Comparison of ENCODE assay signal across 8 mouse cellular contexts in the genomic region with DNA sequence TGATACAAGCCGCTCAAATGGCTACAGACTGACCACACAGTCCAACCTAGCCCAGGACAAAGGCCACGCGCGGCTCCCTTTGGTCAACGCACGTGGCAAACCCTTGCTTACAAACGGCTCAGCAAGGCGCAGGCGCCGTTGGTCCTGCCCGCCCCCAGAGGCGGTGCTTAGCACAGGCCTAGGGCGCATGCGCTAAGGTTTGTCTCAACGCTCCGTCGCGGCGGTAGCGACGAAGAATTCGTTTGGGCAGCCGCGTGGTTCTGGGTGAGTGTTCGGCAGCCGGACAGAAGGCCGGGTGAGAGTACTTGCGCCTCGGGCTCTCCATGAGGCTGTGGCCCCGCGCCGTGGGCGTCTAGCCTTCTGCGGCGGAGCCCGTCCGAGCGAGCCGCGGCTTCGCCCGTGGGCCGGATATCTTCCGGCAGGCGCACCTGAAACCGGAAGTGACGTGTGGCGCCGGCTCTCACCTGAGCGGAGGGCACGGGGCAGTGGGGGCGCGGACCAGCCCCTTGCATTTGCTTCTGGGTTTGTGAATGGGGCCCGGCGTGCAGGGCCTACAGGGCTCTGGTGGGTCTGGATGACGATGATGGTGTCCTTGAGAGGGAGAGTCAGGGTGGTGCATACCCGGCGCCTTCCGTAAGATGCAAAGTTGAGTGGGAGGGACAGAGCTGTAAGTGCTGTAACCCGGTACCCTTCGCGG. TPM values are rescaled to one million over a fixed set of nuclear protein-coding genes. Genes with fewer than 3 reads are reported as not detected.
DNase-seq lines count a peak whose midpoint lies in the region; ATAC-seq lines count a peak whose summit lies in the region.

Gene Ercc6, plus strand, starts transcription at position 186 of the 697 bp plus-strand sequence.

- no peaks in the 10 kb centered on the region for H3K9me3 ChIP-seq in forebrain, embryonic 10.5 days
- no peaks in the 10 kb centered on the region for H3K9me3 ChIP-seq in heart, embryonic 16.5 days (replicated peaks; ENCODE audit: control insufficient read depth, low read length)
- H3K9me3 ChIP-seq in liver, embryonic 15.5 days (replicated peaks), result no peaks in the 10 kb centered on the region
- no peaks in the 10 kb centered on the region for H3K9me3 ChIP-seq in neural tube, embryonic 12.5 days

- 0 out of 2 replicates have a peak, but pooled peaks cover 14% of the 10 kb centered on the region for H3K27me3 ChIP-seq in forebrain, embryonic 10.5 days (ENCODE audit: poor library complexity, severe bottlenecking)
- H3K27me3 ChIP-seq in heart, embryonic 16.5 days (ENCODE audit: control insufficient read depth, insufficient read depth, low read length), result no peaks in the 10 kb centered on the region
- no peaks in the 10 kb centered on the region for H3K27me3 ChIP-seq in liver, embryonic 15.5 days
- no peaks in the 10 kb centered on the region for H3K27me3 ChIP-seq in neural tube, embryonic 12.5 days (replicated peaks)

- H3K4me1 ChIP-seq in forebrain, embryonic 10.5 days, result peaks cover 24% of the 10 kb centered on the region
- H3K4me1 ChIP-seq in heart, embryonic 16.5 days (ENCODE audit: control insufficient read depth, insufficient read depth, low read length), result peaks cover 10% of the 10 kb centered on the region
- peaks cover 25% of the 10 kb centered on the region for H3K4me1 ChIP-seq in liver, embryonic 15.5 days (replicated peaks)
- 0 out of 2 replicates have a peak, but pooled peaks cover 4% of the 10 kb centered on the region for H3K4me1 ChIP-seq in neural tube, embryonic 12.5 days

- peak; percentile 90 for DNase-seq in c-Kit-negative CD71-positive TER-119-positive erythroid progenitor cells, embryonic 14.5 days (ENCODE audit: low read depth, low spot score)
- DNase-seq in forebrain, embryonic 10.5 days (ENCODE audit: extremely low spot score, low spot score), result peak; percentile 93
- DNase-seq in kidney, postnatal 36 days, result peak; percentile 95 to 97
- DNase-seq in telencephalon, adult 2 months (ENCODE audit: low read depth, low spot score), result peak; percentile 85

- peak within 1 kb of the TSS; percentile 92 for H3K27ac ChIP-seq in forebrain, embryonic 10.5 days
- H3K27ac ChIP-seq in heart, embryonic 16.5 days (ENCODE audit: low read length), result peak within 1 kb of the TSS; percentile 62
- peak within 1 kb of the TSS; percentile 79 for H3K27ac ChIP-seq in liver, embryonic 15.5 days (replicated peaks)
- H3K27ac ChIP-seq in neural tube, embryonic 12.5 days, result peak within 1 kb of the TSS; percentile 28; the same call in 1 of the 2 replicates

- WGBS in forebrain, embryonic 10.5 days, result under 1% methylated on average over 62 of the region's 62 CpGs
- WGBS in heart, embryonic 16.5 days, result under 1% methylated on average over 62 of the region's 62 CpGs
- WGBS in liver, embryonic 15.5 days (ENCODE audit: insufficient replicate concordance), result under 1% methylated on average over 62 of the region's 62 CpGs
- under 1% methylated on average over 62 of the region's 62 CpGs for whole genome bisulfite sequencing in neural tube, embryonic 12.5 days

- peak within 1 kb of the TSS; percentile 80 for H3K4me3 ChIP-seq in forebrain, embryonic 10.5 days
- H3K4me3 ChIP-seq in heart, embryonic 16.5 days (ENCODE audit: low read length), result peak within 1 kb of the TSS; percentile 90
- peak within 1 kb of the TSS; percentile 85 for H3K4me3 ChIP-seq in liver, embryonic 15.5 days (replicated peaks)
- peak within 1 kb of the TSS; percentile 68 for H3K4me3 ChIP-seq in neural tube, embryonic 12.5 days

- H3K36me3 ChIP-seq in forebrain, embryonic 10.5 days (replicated peaks), result peaks cover 26% of the 10 kb centered on the region
- H3K36me3 ChIP-seq in heart, embryonic 16.5 days (ENCODE audit: control insufficient read depth, insufficient read depth), result peaks cover 15% of the 10 kb centered on the region
- H3K36me3 ChIP-seq in liver, embryonic 15.5 days (replicated peaks), result peaks cover 15% of the 10 kb centered on the region
- peaks cover 17% of the 10 kb centered on the region for H3K36me3 ChIP-seq in neural tube, embryonic 12.5 days

- peak; percentile 92 for ATAC-seq in CD4-positive, CD25-positive, alpha-beta regulatory T cell, adult 4 months
- ATAC-seq in heart, embryonic 16.5 days (replicated peaks; ENCODE audit: extremely low read depth, insufficient read depth, low FRiP score), result peak; percentile 95
- peak; percentile 92 for ATAC-seq in liver, embryonic 15.5 days (ENCODE audit: insufficient read depth)
- peak; percentile 97 for ATAC-seq in neural tube, embryonic 12.5 days (ENCODE audit: low FRiP score, low read depth)

- peak within 1 kb of the TSS; percentile 79 for H3K9ac ChIP-seq in heart, embryonic 16.5 days (ENCODE audit: low read length)
- peak within 1 kb of the TSS; percentile 74 for H3K9ac ChIP-seq in liver, embryonic 15.5 days
- peak within 1 kb of the TSS; percentile 64 for H3K9ac ChIP-seq in neural tube, embryonic 12.5 days

- H3K4me2 ChIP-seq in heart, embryonic 16.5 days (ENCODE audit: low read depth, low read length), result peak within 1 kb of the TSS; percentile 86
- peak within 1 kb of the TSS; percentile 84 for H3K4me2 ChIP-seq in liver, embryonic 15.5 days
- peak within 1 kb of the TSS; percentile 84 for H3K4me2 ChIP-seq in neural tube, embryonic 12.5 days (replicated peaks)

RNA-seq across cellular contexts. Expression of gene Ercc6, which starts in this region (rescaled TPM):
- 1 to 10 TPM; 6.3 to 9.7 TPM for polyA plus RNA-seq in CD4-positive, CD25-positive, alpha-beta regulatory T cell, adult 4 months (2017; shearing (Covaris generic))
- 28.9 TPM in 2 replicates for polyA plus RNA-seq in forebrain, embryonic 10.5 days (2016; fragmentation: Nextera tagmentation; extraction: Ambion mirVana)
- polyA plus RNA-seq in heart, embryonic 16.5 days (2015; fragmentation: Nextera tagmentation; extraction: Ambion mirVana), result 9.9 and 12.5 TPM in 2 replicates
- polyA plus RNA-seq in liver, embryonic 15.5 days (2015; fragmentation: Nextera tagmentation; extraction: Ambion mirVana), result 5.6 and 6.0 TPM in 2 replicates
- 30.5 and 31.9 TPM in 2 replicates for polyA plus RNA-seq in neural tube, embryonic 12.5 days (2016; fragmentation: Nextera tagmentation; extraction: Ambion mirVana)

Comparison
In these comparisons a context has a peak if more than half of its experiments do, and no peak if none do; other contexts are left out.
1. Peak in every context shown above with its lines: DNase-seq, ATAC-seq, H3K4me3 ChIP-seq and H3K27ac ChIP-seq.
2. H3K27ac ChIP-seq: peak in every context shown above with its lines; median percentile 92 in forebrain, embryonic 10.5 days; 79 in liver, embryonic 15.5 days; 62 in heart, embryonic 16.5 days; 28 in neural tube, embryonic 12.5 days.